Mouse (Mus musculus): ENCODE results near the gene Ints7. TPM values are rescaled to one million over a fixed set of nuclear protein-coding genes. Genes with fewer than 3 reads are reported as not detected.
A peak's percentile ranks its signal among the peaks of the same experiment; 100 is the strongest.

Gene Ints7
- total RNA-seq, 1 experiment from 2014 or later: 43.2 TPM

DNA sequence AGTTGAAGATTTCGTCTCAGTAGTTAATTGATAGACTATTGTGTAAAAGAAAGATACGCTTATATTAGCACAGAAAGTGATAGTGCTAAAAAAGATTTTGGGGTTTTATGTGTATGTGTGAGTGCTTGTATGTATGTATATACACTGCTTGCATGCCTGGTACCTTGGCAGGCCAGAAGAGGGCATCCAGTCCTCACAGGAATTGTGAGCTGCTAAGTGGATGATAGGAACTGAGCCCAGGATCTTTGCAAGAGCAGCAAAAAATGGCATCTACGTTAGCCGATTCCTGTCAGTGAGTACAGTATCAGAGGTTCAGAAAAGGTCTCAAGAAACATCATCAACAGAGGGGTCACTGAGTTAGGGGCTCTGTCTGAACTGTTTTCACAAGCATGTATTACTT is 9.0 kb downstream of the Ints7 start:
- DNase-seq: no peak

DNA sequence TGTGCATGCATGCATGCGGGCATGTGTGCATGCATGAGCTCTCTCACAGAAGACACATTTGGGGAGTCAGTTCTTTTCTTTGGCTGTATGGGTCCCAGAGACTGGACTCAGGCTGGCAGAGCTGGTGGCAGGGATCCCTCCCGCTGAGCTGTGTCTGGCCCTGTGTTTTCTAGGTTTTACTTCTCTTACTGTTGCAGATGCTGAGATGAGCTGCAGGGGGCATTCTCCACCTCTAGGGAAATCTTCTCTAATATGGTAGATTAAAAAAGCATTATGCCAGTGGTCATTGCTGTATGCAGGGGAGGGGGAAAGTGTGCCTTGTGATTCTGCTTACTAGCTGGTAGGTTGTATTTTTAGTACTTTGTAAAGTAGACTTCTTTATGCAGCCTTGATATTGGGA is 10.3 kb downstream of the Ints7 start:
- DNase-seq: no peak

DNA sequence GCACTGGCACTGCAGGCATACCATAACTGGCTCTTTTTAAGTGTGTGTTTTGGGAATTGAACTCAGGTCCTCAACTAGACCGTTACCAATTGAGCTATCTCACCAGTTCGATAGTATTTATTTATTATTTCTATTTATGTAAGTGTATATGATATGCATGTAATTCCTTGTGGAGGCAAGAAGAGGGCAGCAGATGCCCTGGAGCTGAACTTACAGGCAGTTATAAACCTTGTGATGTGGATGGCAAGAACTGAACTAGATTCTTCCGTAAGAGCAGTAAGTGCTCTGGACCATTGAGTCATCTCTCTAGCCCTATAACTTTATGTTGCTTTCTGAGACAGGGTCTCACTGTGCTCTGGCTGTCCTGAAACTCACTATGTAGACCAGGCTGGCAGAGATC is 11.6 kb downstream of the Ints7 start:
- DNase-seq: no peak

DNA sequence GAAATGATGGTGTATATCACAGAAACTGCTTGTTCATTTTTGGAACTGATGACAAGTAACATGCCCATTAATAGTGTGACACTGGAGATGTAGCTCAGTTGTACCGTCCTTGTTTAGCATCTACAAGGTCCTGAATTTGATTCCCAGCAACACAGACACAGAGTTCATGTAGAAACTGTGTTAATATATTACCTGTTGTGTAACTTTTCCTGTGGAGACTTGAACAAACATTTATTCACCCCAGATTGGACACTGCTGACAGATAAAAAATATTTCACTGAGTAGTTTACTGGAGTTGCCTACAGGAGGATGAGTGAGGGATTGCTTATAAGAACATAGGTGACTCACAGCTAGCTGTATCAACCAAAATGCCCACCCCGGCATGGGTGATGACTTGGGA is 13.3 kb downstream of the Ints7 start:
- no peak for DNase-seq

DNA sequence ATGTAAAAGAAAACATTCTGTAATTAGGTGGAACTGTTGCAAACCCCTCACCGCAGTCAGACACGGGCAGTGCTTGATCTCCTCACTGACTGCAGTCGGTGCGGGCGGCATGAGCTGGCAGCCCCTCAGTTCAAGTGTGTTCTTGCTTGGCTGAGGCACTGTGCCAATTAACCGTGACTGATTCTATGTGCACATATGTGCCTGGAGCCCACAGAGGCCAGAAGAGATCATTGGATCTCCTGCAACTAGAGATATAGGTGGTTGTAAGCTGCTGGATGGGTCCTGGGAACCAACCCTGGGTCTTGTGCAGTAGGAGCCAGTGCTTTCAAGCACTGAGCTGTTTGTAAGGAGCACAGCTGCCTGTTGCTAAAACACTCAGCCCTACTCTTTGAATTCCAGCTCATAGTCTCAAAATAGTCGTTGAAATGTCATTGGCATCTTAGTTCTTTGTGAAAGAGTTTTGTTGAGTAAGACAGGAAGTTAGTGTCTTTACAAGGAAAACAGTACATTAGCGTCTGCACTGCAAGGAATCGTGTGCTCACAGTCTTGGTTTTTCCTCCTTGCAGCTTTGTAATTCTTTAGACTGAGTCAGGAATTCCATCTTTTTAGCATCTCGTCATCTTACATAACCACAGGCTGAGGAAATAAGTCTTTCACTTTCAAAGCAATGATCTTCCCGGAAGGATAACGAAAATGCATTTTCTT is 16.7 kb downstream of the Ints7 start:
- DNase-seq: no peak

DNA sequence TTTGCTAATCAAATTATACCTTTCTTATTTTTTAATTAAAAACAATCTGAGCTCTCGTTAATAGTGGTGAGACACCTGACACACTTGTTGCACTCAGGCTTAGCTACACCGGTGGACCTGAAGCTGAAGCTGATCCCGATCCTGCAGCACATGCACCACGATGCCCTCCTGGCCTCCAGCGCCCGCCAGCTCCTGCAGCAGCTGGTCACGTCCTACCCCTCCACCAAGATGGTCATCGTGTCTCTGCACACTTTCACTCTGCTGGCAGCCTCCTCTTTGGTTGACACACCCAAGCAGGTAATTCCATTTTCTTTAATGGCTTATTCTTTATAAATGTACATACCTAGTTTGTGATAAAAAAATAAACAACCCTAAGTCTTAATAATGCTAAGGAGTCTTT is 20.6 kb downstream of the Ints7 start:
- no peak for DNase-seq

DNA sequence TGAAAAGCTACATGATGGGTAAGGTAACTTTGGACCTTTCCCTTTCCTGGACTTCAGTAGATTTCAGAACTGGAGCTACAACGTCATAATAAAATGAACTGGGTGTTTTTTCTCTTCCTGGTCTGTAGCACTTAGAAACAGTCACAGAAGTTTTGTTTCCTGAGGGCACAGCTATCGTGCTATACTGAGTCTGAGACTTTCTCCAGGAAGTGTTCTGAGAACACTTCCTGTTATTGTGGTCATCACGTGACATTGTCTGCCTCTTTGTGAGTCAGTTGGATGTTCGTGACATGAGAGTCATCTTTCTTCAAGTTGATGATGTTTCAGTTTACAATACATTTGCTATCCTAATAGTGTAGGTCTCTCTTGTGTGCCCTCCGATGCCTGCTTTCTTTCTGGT is 23.8 kb downstream of the Ints7 start:
- no peak for DNase-seq

DNA sequence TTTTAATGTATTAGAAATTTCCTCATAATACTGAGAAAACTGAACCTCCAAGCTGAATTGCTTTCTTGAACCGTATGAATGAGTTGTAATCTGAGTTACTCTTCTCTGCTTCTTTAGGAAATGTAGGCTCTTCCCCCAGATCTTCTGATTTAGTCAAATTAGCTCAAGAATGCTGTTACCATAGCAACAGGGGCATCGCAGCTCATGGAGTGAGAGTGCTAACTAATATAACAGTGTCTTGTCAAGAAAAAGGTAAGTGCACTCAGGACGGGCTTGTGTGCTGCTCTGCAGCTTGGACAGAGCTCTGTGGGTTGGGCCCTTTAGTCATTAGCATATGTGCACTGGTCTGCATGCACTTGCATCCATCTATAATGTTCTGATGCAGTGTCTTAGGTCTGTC is 29.3 kb downstream of the Ints7 start:
- no peak for DNase-seq

DNA sequence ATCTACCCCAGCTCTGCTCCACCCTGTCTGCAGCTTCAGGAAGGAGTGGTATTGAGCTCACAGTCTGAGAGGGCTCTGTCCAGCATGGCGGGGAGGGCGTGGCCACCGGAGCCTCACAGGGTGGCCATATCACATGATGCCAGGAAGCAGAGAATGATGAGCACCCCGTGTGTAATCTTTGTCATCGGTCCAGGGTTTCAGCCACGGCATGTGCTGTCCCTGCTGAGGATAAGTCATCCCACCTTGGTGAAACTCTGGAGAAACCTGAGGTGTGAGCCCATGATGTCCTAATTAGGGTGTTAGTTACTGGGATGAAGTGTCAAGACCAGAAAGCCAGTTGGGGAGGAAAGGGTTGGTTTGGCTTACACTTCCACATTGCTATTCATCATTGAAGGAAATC is 33.6 kb downstream of the Ints7 start:
- no peak for DNase-seq

DNA sequence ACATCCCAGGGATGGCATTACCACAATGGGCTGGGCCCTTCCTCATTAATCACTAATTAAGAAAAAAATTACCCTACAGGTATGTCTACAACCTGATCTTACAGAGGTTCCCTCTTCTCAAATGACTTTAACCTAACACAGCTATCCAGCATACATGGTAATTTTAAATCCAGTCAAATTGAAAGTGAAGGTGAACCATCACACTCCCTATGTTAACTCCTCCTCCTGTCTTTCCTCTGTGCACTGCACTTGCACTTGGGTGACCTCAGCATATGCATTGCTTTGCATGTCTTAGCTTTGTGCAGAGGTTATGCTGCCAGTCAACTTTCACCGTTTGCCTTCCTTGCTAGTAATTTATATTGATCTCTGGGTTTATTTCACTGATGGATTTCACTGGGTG is 34.1 kb downstream of the Ints7 start:
- no peak for DNase-seq

DNA sequence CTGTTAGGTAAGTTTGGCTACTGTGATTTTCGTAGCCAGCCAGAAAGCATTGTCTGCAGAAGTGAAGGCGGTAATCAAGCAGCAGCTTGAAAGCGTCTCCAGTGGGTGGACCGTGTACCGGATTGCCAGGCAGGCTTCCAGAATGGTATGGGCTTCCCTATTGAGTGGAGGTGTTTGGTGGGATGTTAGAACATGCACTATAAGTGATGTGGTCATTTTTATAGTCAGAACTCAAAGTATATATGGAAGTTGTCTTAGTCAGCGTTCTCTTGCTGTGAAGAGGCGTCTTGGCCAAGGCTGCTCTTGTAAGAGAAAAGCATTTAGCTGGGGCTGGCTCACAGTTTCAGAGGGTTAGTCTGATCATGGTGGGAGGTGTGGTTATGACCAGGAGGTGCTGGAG is 34.9 kb downstream of the Ints7 start:
- no peak for DNase-seq

DNA sequence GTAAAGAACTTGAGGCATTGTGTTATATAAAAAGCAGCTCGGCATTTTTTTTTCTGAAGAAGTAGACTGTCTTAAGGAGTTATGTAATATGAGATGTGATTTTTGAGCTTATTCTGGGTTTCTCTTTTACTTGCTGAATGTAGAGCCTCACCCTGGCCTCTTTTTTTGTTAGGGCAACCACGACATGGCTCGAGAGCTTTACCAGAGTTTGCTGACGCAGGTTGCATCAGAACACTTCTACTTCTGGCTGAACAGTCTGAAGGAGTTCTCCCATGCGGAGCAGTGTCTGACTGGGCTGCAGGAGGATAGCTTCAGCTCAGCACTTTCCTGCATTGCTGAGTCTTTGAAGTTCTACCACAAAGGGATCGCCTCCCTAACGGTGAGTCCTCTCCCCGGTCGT is 36.2 kb downstream of the Ints7 start:
- DNase-seq: no peak

DNA sequence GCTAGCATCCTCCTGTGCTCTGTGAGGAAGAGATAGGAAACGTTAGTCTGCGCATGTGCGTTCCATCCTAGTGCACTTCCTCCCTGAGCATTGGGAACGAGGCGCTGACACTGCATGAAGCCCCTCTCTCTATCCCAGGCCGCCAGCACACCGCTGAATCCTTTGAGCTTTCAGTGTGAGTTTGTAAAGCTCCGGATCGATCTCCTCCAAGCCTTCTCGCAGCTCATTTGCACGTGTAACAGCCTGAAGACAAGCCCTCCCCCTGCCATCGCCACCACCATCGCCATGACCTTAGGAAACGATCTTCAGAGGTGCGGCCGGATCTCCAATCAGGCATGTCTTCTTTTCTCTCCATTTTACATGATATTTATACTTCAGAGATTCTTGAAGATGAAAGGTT is 37.4 kb downstream of the Ints7 start:
- no peak for DNase-seq

DNA sequence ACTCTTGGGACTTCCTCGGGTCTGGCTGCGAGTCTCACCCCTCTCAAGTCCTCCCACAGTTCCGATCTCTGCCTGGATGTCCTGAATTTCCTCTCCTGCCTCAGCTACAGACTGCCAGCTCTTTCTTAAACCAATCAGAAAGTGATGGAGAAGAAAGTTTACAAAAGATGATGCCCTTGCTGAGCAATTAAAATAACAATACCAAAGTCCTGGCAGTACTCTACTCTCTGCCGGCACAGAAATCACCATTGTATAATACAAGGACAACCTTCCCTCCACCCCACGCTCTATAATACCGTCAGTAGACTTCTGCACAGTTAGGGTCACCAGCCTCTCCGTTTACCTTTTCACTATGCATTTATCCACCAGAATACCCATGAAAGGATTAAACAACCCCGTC is 40.8 kb downstream of the Ints7 start:
- no peak for DNase-seq

DNA sequence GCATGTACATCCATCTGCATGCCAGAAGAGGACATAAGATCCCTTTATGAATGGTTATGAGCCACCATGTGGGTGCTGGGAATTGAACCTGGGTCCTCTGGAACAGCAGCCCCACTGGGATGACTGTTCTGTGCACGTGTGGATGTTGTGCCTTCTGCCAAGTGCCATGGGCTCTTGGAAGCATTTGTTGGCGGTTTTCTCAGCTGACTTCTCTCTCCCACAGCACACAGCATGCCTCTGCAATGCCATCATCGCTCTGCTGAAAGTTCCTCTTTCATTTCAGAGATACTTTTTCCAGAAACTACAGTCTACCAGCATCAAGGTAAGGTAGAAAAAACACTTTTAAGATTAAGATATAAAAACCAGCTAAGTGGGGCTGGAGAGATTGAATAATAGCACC is 42.2 kb downstream of the Ints7 start:
- DNase-seq: no peak

DNA sequence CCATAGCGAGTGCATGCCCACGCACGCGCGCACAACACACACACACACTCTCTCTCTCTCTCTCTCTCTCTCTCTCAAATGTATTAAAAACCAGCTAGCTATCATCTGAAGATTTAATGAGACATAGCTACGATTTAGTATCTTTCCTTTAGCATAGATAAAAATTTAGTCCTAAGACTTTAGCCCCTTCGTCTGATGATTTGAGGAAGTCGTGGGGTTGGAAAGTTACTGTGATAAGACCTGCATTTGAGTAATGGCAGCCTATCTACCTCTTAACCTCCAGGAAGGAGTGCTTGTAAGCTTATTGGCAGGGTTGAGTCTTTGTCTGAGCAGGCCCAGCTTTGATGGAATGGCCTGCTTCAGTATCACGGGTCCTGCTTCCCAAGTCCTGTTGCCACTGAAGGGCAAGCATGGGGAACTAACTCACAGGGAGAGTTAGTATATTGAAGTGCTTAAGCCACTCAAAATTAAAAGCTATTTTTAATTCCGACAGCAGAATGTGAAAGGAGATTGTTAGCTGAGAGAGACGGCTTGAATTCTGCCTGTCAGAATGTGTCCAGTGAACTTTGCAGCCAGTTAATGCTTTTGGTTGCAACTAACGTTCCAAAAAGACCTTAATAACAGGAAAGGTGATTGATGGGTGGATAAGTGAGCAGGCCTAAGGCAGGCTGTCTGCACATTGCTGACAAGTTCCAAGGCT is 42.8 kb downstream of the Ints7 start:
- DNase-seq: no peak

DNA sequence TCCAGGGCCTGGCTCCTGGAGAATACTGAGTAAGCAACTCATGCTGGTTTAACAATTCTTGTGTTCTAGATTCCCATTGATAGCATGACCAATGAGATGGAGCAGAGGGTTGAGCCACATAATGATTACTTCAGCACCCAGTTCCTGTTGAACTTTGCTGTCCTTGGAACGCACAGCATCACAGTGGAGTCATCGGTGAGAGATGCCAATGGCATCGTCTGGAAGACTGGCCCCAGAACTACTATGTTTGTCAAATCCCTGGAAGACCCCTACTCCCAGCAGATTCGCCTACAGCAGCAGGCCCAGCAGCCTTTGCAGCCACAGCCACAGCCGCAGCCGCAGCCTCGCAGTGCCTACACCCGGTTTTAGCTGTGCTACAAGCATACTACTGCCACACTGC is 45.7 kb downstream of the Ints7 start:
- peak; percentile 15 for DNase-seq

DNA sequence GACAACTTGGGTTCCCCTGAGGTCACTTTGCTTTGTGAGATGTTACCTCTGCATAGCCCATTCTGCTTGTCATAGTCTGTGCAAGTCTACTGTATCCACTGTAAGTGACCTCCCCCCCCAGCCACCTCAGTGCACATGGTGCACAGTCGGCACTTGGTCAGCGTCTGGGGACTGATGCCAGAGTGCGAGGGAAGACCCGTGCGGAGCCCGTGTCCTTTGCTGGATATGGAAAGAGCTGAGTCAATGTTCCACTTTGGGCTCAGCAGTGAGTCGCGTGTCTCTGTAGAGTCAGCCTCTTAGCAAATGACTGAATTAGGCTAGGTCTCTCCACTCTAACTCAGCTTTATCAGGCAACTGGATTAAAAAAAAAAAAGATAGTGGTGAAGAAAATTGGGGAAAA is 47.4 kb downstream of the Ints7 start:
- DNase-seq: peak; percentile 26

DNA sequence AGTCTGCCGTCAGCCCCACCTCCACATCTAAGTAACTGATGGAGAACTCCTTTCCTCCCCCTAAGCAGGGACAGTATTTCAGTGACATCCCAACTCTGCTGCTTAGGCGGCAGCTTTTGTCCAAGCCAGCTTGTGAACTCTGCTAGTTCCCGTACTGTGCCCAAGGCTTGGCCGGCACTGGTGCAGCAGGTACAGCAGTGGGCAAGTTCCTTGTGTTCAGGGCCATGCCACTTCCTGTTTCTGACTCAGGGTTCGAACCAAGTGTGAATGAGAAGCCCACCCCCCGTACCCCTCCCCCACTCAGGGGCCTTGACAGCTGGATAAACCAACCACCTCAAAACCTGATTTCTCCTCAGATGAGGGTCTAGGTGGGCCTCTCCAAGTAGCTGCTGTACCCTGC is 49.1 kb downstream of the Ints7 start:
- DNase-seq: no peak

DNA sequence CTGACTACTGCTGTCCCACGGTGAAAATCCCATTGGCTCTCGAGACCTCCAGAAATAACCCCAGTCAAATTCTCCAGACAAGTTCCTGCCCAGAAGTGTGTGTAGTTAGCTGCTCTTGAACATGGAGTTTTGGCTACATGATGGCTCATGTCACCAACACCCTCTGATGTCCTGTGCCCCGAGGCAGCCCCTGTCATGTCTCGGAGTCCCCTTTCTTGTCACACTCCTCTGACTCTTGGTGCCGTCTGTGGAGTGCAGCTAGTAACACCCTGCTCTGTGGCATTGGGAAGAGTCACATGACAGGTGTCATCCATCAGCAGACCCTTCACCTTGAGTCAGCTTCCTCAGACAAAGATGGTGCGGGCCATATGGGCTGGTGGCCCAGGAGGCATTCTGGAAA is 49.6 kb downstream of the Ints7 start:
- no peak for DNase-seq

DNA sequence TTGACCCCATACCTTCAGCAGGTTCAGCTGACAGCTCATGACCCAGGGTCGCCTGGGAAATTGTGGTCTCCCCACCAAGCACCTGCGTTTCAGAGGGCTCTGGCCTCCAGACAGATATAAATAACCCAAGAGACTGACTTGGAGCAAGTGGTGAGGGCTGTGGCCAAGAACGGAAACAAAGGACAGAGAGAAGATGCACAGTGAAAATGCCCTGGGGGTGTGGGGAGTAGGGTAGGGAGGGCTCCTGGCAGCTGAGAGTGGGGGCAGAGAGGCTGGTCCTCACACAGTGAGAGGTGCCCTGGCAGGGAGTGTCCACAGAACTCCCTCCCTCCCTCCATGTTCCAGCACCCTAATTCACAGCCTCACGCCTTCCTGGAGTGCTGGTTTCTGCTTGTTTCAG is 50.2 kb downstream of the Ints7 start:
- DNase-seq: no peak

DNA sequence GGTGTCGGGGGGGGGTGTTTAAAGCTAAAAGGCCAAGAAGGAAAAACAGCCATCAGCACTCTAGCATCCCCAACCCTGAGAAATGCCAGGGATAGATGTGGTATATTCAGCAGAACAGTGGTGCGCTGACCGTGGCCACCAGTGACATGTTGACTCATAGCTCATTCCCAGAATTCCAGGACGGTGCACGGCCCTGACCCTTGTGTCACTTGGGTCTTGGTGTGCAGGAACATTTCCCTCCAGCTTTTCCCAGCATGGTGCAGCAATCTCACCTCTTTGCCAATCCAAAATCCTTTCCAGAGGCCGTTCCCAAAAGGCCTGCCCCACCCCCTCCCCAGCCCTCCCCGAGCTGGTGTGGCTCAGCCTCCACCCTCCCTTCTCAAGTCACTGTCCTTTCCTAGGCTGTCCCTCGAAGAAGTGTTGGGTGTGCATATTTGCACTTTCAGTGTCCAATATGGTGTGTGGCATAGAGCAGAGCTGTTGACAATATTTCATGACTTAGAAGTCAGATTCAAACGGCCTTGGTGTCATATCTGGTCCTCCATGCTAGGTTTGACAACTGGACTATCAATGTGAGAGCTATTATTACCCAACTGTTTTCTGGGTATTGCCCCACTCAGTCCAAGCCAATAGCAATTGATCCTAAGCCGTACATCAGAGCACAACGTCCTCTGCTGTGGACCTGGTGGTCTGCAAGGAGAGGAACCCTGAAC is 53.2 kb downstream of the Ints7 start:
- peak; percentile 58 for DNase-seq

DNA sequence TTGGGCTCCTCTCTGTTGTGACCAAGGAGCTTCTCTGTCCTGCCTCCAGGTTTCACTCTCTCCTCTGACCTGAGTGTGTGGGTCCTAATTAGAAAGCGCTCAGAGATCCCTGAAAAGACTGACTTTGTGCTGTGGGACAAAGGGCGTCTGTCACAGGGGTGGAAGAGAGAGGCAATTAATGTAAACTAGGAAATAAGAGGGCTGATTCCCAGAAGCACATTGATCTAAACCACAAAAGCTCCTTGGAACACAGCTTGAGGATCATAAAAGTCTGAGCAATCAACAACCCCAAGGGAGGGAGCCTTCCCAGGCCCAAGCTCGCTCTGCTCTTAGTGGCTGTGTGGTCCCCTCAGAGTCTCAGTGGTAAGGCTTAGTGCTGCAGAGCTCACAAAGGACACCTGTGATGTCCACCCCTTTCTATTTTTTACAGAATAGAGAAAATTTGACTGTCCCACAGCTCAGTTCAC is 53.8 kb downstream of the Ints7 start:
- DNase-seq: no peak
